Mouse (Mus musculus) layer of hippocampus, postnatal 10 days (tissue): Measurements from ENCODE around the gene Plekhm2. TPM values are rescaled to one million over a fixed set of nuclear protein-coding genes. Genes with fewer than 3 reads are reported as not detected.

Experiments used
- DNase-seq, 2 experiments: peaks; one replicate each; pipeline ENCODE4 v3.0.0; 2021; ENCODE audit warnings: low spot score in 2 of 2
- total RNA-seq, 2 experiments: library from RNA; stranded (reverse); gene quantifications; 2 replicates each; pipeline ENCODE4 v1.2.3; 2021

Plekhm2 gene
- total RNA-seq, 2 experiments from 2014 or later: 55.8 to 57.4 TPM

- peak; percentile 38 to 57 for DNase-seq
These were observed 1.4 kb downstream of the Plekhm2 start for GRCm38 (mm10) chr4:141663122-141663931.

GRCm38 (mm10) chr4:141660884-141661283 lies 3.8 kb downstream of the Plekhm2 start:
- DNase-seq: no peak

- DNase-seq: no peak
These were observed 5.0 kb downstream of the Plekhm2 start for GRCm38 (mm10) chr4:141659739-141660138.

- DNase-seq: no peak
These were observed 5.7 kb downstream of the Plekhm2 start for GRCm38 (mm10) chr4:141658846-141659484.

- DNase-seq: no peak
These were observed 7.8 kb downstream of the Plekhm2 start for GRCm38 (mm10) chr4:141656932-141657331.

- peak; percentile 41 to 55 for DNase-seq
These were observed 8.6 kb downstream of the Plekhm2 start for GRCm38 (mm10) chr4:141655908-141656608.

GRCm38 (mm10) chr4:141654509-141654908 lies 10.2 kb downstream of the Plekhm2 start:
- no peak for DNase-seq

- DNase-seq: no peak
These were observed 10.9 kb downstream of the Plekhm2 start for GRCm38 (mm10) chr4:141653813-141654212.

- no peak for DNase-seq
These were observed 11.7 kb downstream of the Plekhm2 start for GRCm38 (mm10) chr4:141653044-141653443.

GRCm38 (mm10) chr4:141651944-141652343 lies 12.8 kb downstream of the Plekhm2 start:
- DNase-seq: no peak

GRCm38 (mm10) chr4:141651286-141651685 lies 13.4 kb downstream of the Plekhm2 start:
- DNase-seq: no peak

GRCm38 (mm10) chr4:141649244-141649643 lies 15.5 kb downstream of the Plekhm2 start:
- peak; percentile 54 to 61 for DNase-seq

GRCm38 (mm10) chr4:141648262-141648661 lies 16.4 kb downstream of the Plekhm2 start:
- DNase-seq: no peak

- DNase-seq: no peak
These were observed 17.5 kb downstream of the Plekhm2 start for GRCm38 (mm10) chr4:141647187-141647586.

- DNase-seq: no peak
These were observed 18.7 kb downstream of the Plekhm2 start for GRCm38 (mm10) chr4:141645988-141646387.

GRCm38 (mm10) chr4:141643118-141643855 lies 21.4 kb downstream of the Plekhm2 start:
- peak; percentile 41 to 58 for DNase-seq

- DNase-seq: no peak
These were observed 22.5 kb downstream of the Plekhm2 start for GRCm38 (mm10) chr4:141641961-141642811.

GRCm38 (mm10) chr4:141641353-141641771 lies 23.3 kb downstream of the Plekhm2 start:
- no peak for DNase-seq

- DNase-seq: no peak
These were observed 25.2 kb downstream of the Plekhm2 start for GRCm38 (mm10) chr4:141639474-141639873.

- DNase-seq: no peak
These were observed 28.0 kb downstream of the Plekhm2 start for GRCm38 (mm10) chr4:141636693-141637092.
